17 mouse cellular contexts compared by ENCODE assay signal in genomic region chr10:93500864-93501263, GRCm38 (mm10). TPM values are rescaled to one million over a fixed set of nuclear protein-coding genes. Genes with fewer than 3 reads are reported as not detected.
DNase-seq lines count a peak whose midpoint lies in the region; ATAC-seq lines count a peak whose summit lies in the region.
"Had no signal": no experiment of that assay in that cellular context is flagged by ENCODE, and none has a peak within 500 bp of the region (broad histone marks: within the 10 kb centered on the region; RNA-seq: fewer than 3 reads in every experiment).

No protein-coding gene starts in this region.

- no peaks in the 10 kb centered on the region for H3K4me1 ChIP-seq in heart, embryonic 11.5 days (ENCODE audit: control insufficient read depth, insufficient read depth, low read length)

- intact Hi-C loops in heart, postnatal 25 days (cut with DNase I) = no loop called here

- peak; percentile 16 for DNase-seq in CD4-positive, CD25-positive, alpha-beta regulatory T cell, adult 2 months (ENCODE audit: low read depth, low spot score)
- peak; percentile 32 for DNase-seq in retina, postnatal 1 day
- no peak for DNase-seq in retina, embryonic 14.5 days (ENCODE audit: low spot score)
- peak; percentile 20 for DNase-seq in hindlimb bud, embryonic 11.5 days (ENCODE audit: extremely low spot score, low read depth, low spot score)
- no peak for DNase-seq in adrenal gland, adult (ENCODE audit: inconsistent age in 2 of 2, low spot score in 1 of 2)
- no peak for DNase-seq in heart, postnatal 25 days (ENCODE audit: low spot score)
- DNase-seq: adrenal gland, postnatal 25 days; cerebellum, postnatal 36 days; heart, adult 18-20 months; lung, embryonic 14.5 days; right cerebral cortex, postnatal 25 days; thymus, adult 18-20 months had no signal

- 65% methylated on average over 10 of the region's 10 CpGs for WGBS in heart, embryonic 11.5 days (ENCODE audit: insufficient replicate concordance)

- no peak overlapping the region for H3K4me3 ChIP-seq in heart, embryonic 11.5 days (ENCODE audit: low read depth, low read length)
- H3K4me3 ChIP-seq: left cerebral cortex, adult 2 months had no signal

- no peak overlapping the region for H3K9ac ChIP-seq in heart, embryonic 11.5 days (ENCODE audit: low read depth, low read length)
- H3K9ac ChIP-seq: lung, embryonic 14.5 days had no signal

- no peak for ATAC-seq in CD4-positive, CD25-positive, alpha-beta regulatory T cell, adult 4 months
- no peak for ATAC-seq in heart, embryonic 11.5 days (replicated peaks; ENCODE audit: insufficient number of reproducible peaks, low FRiP score, low TSS enrichment)
- ATAC-seq: hindbrain, postnatal 0 days had no signal

- H3K4me2 ChIP-seq in heart, embryonic 11.5 days = no peak overlapping the region
- H3K4me2 ChIP-seq: lung, embryonic 14.5 days had no signal

- no peaks in the 10 kb centered on the region for H3K36me3 ChIP-seq in heart, embryonic 11.5 days (ENCODE audit: control insufficient read depth, insufficient read depth, low read length)

- no peaks in the 10 kb centered on the region for H3K9me3 ChIP-seq in heart, embryonic 11.5 days (replicated peaks; ENCODE audit: control insufficient read depth, low read length)

- no peak overlapping the region for H3K27ac ChIP-seq in heart, embryonic 11.5 days (ENCODE audit: low read depth, low read length)
- H3K27ac ChIP-seq: hindbrain, postnatal 0 days; left cerebral cortex, adult 2 months had no signal

- H3K27me3 ChIP-seq in heart, embryonic 11.5 days (ENCODE audit: control insufficient read depth, insufficient read depth, low read length) = no peaks in the 10 kb centered on the region

RNA-seq across cellular contexts. Expression of gene Hal, which starts 12.3 kb away (rescaled TPM):
- 1 to 10 TPM in 1 of 2 experiments, not detected in 1; 1.0 TPM for polyA plus RNA-seq in CD4-positive, CD25-positive, alpha-beta regulatory T cell, adult 4 months (2017; shearing (Covaris generic))
- not detected in 2 replicates for polyA plus RNA-seq in heart, embryonic 11.5 days (2014; fragmentation: Nextera tagmentation; extraction: Ambion mirVana)
- total RNA-seq in heart, postnatal 25 days (2021) = under 1 TPM; 0.21 to 0.50 TPM
- total RNA-seq: hindbrain, postnatal 0 days had no signal
- polyA plus RNA-seq: heart, postnatal 0 days had no signal

RNA-seq across cellular contexts. Expression of gene Amdhd1, which starts 39.0 kb away (rescaled TPM):
- under 1 TPM; 0.43 to 0.82 TPM for polyA plus RNA-seq in CD4-positive, CD25-positive, alpha-beta regulatory T cell, adult 4 months (2017; shearing (Covaris generic))
- 0.23 and 0.24 TPM in 2 replicates for polyA plus RNA-seq in heart, embryonic 11.5 days (2014; fragmentation: Nextera tagmentation; extraction: Ambion mirVana)
- not detected for total RNA-seq in heart, postnatal 25 days (2021)
- total RNA-seq: adrenal gland, postnatal 25 days; heart, adult 18-20 months had no signal

RNA-seq across cellular contexts. Expression of gene Ccdc38, which starts 39.6 kb away (rescaled TPM):
- polyA plus RNA-seq in CD4-positive, CD25-positive, alpha-beta regulatory T cell, adult 4 months (2017; shearing (Covaris generic)) = 1 to 10 TPM; 2.0 to 2.6 TPM
- polyA plus RNA-seq in heart, embryonic 11.5 days (2014; fragmentation: Nextera tagmentation; extraction: Ambion mirVana) = 0.19 and 0.21 TPM in 2 replicates
- not detected for total RNA-seq in heart, postnatal 25 days (2021)
- total RNA-seq: adrenal gland, postnatal 25 days; heart, adult 18-20 months; hindbrain, postnatal 0 days; left cerebral cortex, adult 2 months had no signal

RNA-seq across cellular contexts. Expression of gene Lta4h, which starts 47.7 kb away (rescaled TPM):
- 100 to 1,000 TPM; 241 to 284 TPM for polyA plus RNA-seq in CD4-positive, CD25-positive, alpha-beta regulatory T cell, adult 4 months (2017; shearing (Covaris generic))
- polyA plus RNA-seq in heart, embryonic 11.5 days (2014; fragmentation: Nextera tagmentation; extraction: Ambion mirVana) = 274 and 286 TPM in 2 replicates
- 10 to 100 TPM; 33.8 to 34.1 TPM for total RNA-seq in heart, postnatal 25 days (2021)

Comparison
In these comparisons a context has a peak if more than half of its experiments do, and no peak if none do; other contexts are left out.
1. DNase-seq: peak in CD4-positive, CD25-positive, alpha-beta regulatory T cell, adult 2 months (single experiment), retina, postnatal 1 day (single experiment) and hindlimb bud, embryonic 11.5 days (single experiment); none in retina, embryonic 14.5 days (single experiment), adrenal gland, adult (0 of 2) and heart, postnatal 25 days (single experiment).